Mouse (Mus musculus): ENCODE results near the gene Chaf1b. TPM values are rescaled to one million over a fixed set of nuclear protein-coding genes. Genes with fewer than 3 reads are reported as not detected.

The Chaf1b gene
- total and polyA plus RNA-seq, 3 experiments: 48.2 to 53.9 TPM; not detected in 1

- Histone ChIP-seq H3K9me3 (replicated peaks; ENCODE audit: insufficient read depth, low read length) (no peaks in the 10 kb centered on the region), H3K36me3 (ENCODE audit: control insufficient read depth in 1 of 2, insufficient read depth in 2 of 2, low read length in 2 of 2) (no peaks in the 10 kb centered on the region), H3K79me2 (ENCODE audit: control insufficient read depth, insufficient read depth, low read length, poor library complexity) (no peaks in the 10 kb centered on the region), H3K27me3 (ENCODE audit: control insufficient read depth in 1 of 2, insufficient read depth in 2 of 2, low read length in 2 of 2) (no peaks in the 10 kb centered on the region), H3K9ac (ENCODE audit: control insufficient read depth, low read depth, low read length, poor library complexity, severe bottlenecking) (no peak overlapping the region), H3K4me1 (ENCODE audit: control insufficient read depth in 1 of 2, insufficient read depth in 2 of 2, low read length in 2 of 2) (0 out of 4 replicates have a peak, but pooled peaks cover 0 to 4% of the 10 kb centered on the region in 2 experiments), H3K4me3 (ENCODE audit: control insufficient read depth in 1 of 2, insufficient read depth in 1 of 2, low read depth in 2 of 2, low read length in 2 of 2) (no peak overlapping the region), H3K27ac (ENCODE audit: control insufficient read depth, low read depth, low read length) (no peak overlapping the region)
- peak; percentile 22 for DNase-seq (ENCODE audit: low read depth, low spot score)
- TF ChIP-seq RCOR1 (IDR thresholded peaks at IDR 0.05; ENCODE audit: low read depth, low read length) (peak; percentile 22; the same call in 1 of the 2 replicates), ELF1 (IDR thresholded peaks at IDR 0.05; ENCODE audit: low read depth, low read length) (no peak), TCF12 (IDR thresholded peaks at IDR 0.05; ENCODE audit: low read depth, low read length) (peak; percentile 80; the same call in 1 of the 2 replicates), ETS1 (IDR thresholded peaks at IDR 0.05; ENCODE audit: low read depth, low read length) (peak; percentile 56; the same call in 1 of the 2 replicates), EP300 (IDR thresholded peaks at IDR 0.05; ENCODE audit: low read depth in 1 of 2, low read length in 2 of 2) (peak; percentile 34 to 81), E2F4 (IDR thresholded peaks at IDR 0.05; ENCODE audit: borderline replicate concordance, low read depth, low read length) (no peak), GATA1 (IDR thresholded peaks at IDR 0.05; ENCODE audit: low read depth, low read length) (peak; percentile 55), TAL1 (IDR thresholded peaks at IDR 0.05; ENCODE audit: low read length) (no peak), TBP (IDR thresholded peaks at IDR 0.05; ENCODE audit: low read depth, low read length) (no peak)
Measured at GRCm38 (mm10) chr16:93944301-93944700, 60.6 kb downstream of the Chaf1b start.

GRCm38 (mm10) chr16:93947396-93947795, 63.7 kb downstream of the Chaf1b start:
- Histone ChIP-seq H3K4me3 (ENCODE audit: control insufficient read depth in 1 of 2, insufficient read depth in 1 of 2, low read depth in 2 of 2, low read length in 2 of 2) (no peak overlapping the region), H3K79me2 (ENCODE audit: control insufficient read depth, insufficient read depth, low read length, poor library complexity) (no peaks in the 10 kb centered on the region), H3K4me1 (ENCODE audit: control insufficient read depth in 1 of 2, insufficient read depth in 2 of 2, low read length in 2 of 2) (0 out of 4 replicates have a peak, but pooled peaks cover 0 to 4% of the 10 kb centered on the region in 2 experiments), H3K27ac (ENCODE audit: control insufficient read depth, low read depth, low read length) (no peak overlapping the region), H3K9ac (ENCODE audit: control insufficient read depth, low read depth, low read length, poor library complexity, severe bottlenecking) (no peak overlapping the region), H3K27me3 (ENCODE audit: control insufficient read depth in 1 of 2, insufficient read depth in 2 of 2, low read length in 2 of 2) (peaks cover under 1 to 3% of the 10 kb centered on the region in 2 experiments; a peak in 1 of 4 replicates), H3K9me3 (replicated peaks; ENCODE audit: insufficient read depth, low read length) (no peaks in the 10 kb centered on the region), H3K36me3 (ENCODE audit: control insufficient read depth in 1 of 2, insufficient read depth in 2 of 2, low read length in 2 of 2) (no peaks in the 10 kb centered on the region)
- TF ChIP-seq GATA1 (IDR thresholded peaks at IDR 0.05; ENCODE audit: low read depth, low read length): no peak
- TF ChIP-seq SMC3 (IDR thresholded peaks at IDR 0.05; ENCODE audit: low read depth, low read length): peak; percentile 73
- no peak for TF ChIP-seq MXI1 (IDR thresholded peaks at IDR 0.05; ENCODE audit: low read depth, low read length)
- no peak for TF ChIP-seq POLR2A (IDR thresholded peaks at IDR 0.05; ENCODE audit: control insufficient read depth in 1 of 2, insufficient read depth in 1 of 2, low read depth in 1 of 2, low read length in 2 of 2, poor library complexity in 1 of 2)
- peak; percentile 41; the same call in 1 of the 2 replicates for TF ChIP-seq ZC3H11A (IDR thresholded peaks at IDR 0.05; ENCODE audit: low read depth, low read length)
- no peak for TF ChIP-seq MAZ (IDR thresholded peaks at IDR 0.05; ENCODE audit: low read depth, low read length)
- TF ChIP-seq HCFC1 (IDR thresholded peaks at IDR 0.05; ENCODE audit: low read depth, low read length): no peak
- no peak for TF ChIP-seq EP300 (IDR thresholded peaks at IDR 0.05; ENCODE audit: low read depth in 1 of 2, low read length in 2 of 2)
- TF ChIP-seq RAD21 (IDR thresholded peaks at IDR 0.05; ENCODE audit: low read depth, low read length): peak; percentile 48
- no peak for TF ChIP-seq MYB (IDR thresholded peaks at IDR 0.05; ENCODE audit: low read depth, low read length)
- peak; percentile 11 to 59 (median 36); a peak in 3 of 6 replicates for TF ChIP-seq CTCF (IDR thresholded peaks at IDR 0.05 in 2 of 3, conservative IDR thresholded peaks at IDR 0.05 in 1 of 3; ENCODE audit: control insufficient read depth in 1 of 3, insufficient read depth in 1 of 3, low read depth in 2 of 3, low read length in 3 of 3, poor library complexity in 1 of 3, severe bottlenecking in 1 of 3)
- TF ChIP-seq SIN3A (IDR thresholded peaks at IDR 0.05; ENCODE audit: low read length): no peak
- TF ChIP-seq POLR2AphosphoS2 (IDR thresholded peaks at IDR 0.05; ENCODE audit: low read length): no peak
- TF ChIP-seq ZNF384 (IDR thresholded peaks at IDR 0.05; ENCODE audit: low read depth, low read length): no peak
- no peak for TF ChIP-seq NRF1 (IDR thresholded peaks at IDR 0.05; ENCODE audit: insufficient read depth, low read depth, low read length, poor library complexity, severe bottlenecking)
- no peak for TF ChIP-seq USF1 (IDR thresholded peaks at IDR 0.05; ENCODE audit: low read depth, low read length)
- DNase-seq (ENCODE audit: low read depth, low spot score): peak; percentile 39

Data from MEL (cell line).